Mouse (Mus musculus) ES-Bruce4 (cell line): Measurements from ENCODE around the gene Hoxd4.

Experiments
- CTCF ChIP-seq: IDR thresholded peaks from one replicate; pipeline ENCODE4 v1.8.1; 2011; ENCODE audit warnings: low read depth, low read length
- EP300 ChIP-seq: IDR thresholded peaks from 2 replicates; pipeline ENCODE4 v1.6.1; 2011; ENCODE audit warnings: low read depth, low read length; ENCODE audit not compliant: insufficient read depth
- POLR2A ChIP-seq: IDR thresholded peaks from one replicate; pipeline ENCODE4 v1.8.1; 2011; ENCODE audit warnings: low read length; ENCODE audit not compliant: insufficient read depth

- TF ChIP-seq CTCF (no peak), POLR2A (no peak), EP300 (no peak)
Measured at GRCm38 (mm10) chr2:74747006-74747405, 35.3 kb downstream of the Hoxd4 start.
